Mouse (Mus musculus): ENCODE data around the gene Clrn1. TPM values are rescaled to one million over a fixed set of nuclear protein-coding genes. Genes with fewer than 3 reads are reported as not detected.
"Not testable (repeated sequence)": the region's sequence is repeated elsewhere in the genome, so short reads cannot be mapped to it uniquely, and the experiment has no call there.

Clrn1 gene
- polyA plus RNA-seq, 1 experiment: 0.39 TPM

DNA sequence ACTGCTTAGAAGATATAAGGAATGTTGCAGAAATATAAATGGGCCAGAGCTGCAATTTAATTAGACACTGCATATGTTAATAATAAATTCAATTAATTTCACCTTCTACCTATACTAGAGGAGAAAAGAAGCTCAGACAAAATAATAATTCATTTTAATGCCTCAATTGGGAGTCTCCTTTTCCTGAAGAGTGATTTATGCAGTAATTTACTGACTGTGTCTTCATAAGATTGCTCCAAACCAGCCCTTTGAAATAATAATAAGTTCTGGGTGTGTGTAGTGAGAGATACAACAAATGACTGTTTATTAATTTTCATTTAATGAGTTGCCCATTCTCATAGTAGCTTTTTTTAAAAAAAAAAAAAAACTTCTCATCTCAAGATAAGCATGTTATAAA, 1.6 kb downstream of the Clrn1 start:
- no peaks in the 10 kb centered on the region for H3K27me3 ChIP-seq (ENCODE audit: control insufficient read depth, insufficient read depth, low read length)
- no peak for DNase-seq
- TF ChIP-seq POLR2A (IDR thresholded peaks at IDR 0.05; ENCODE audit: control insufficient read depth, extremely low read depth, insufficient read depth, low read length, poor library complexity) (no peak), CTCF (IDR thresholded peaks at IDR 0.05; ENCODE audit: borderline replicate concordance, control insufficient read depth, extremely low read depth, insufficient read depth, low read length, poor library complexity) (no peak)
- no peaks in the 10 kb centered on the region for H3K36me3 ChIP-seq (ENCODE audit: control insufficient read depth, insufficient read depth, low read length)
- H3K4me1 ChIP-seq (replicated peaks; ENCODE audit: control insufficient read depth, insufficient read depth, low read length): no peaks in the 10 kb centered on the region
- no peak overlapping the region for H3K27ac ChIP-seq (ENCODE audit: control insufficient read depth, insufficient read depth, low read length)
- no peak overlapping the region for H3K4me3 ChIP-seq (ENCODE audit: control insufficient read depth, insufficient read depth, low read length)

GRCm38 (mm10) chr3:58882878-58883510, 2.1 kb downstream of the Clrn1 start:
- TF ChIP-seq POLR2A (IDR thresholded peaks at IDR 0.05; ENCODE audit: control insufficient read depth, extremely low read depth, insufficient read depth, low read length, poor library complexity) (no peak), CTCF (IDR thresholded peaks at IDR 0.05; ENCODE audit: borderline replicate concordance, control insufficient read depth, extremely low read depth, insufficient read depth, low read length, poor library complexity) (no peak)
- 15% methylated on average over 8 of the region's 8 CpGs for WGBS
- H3K36me3 ChIP-seq (ENCODE audit: control insufficient read depth, insufficient read depth, low read length): no peaks in the 10 kb centered on the region
- H3K27ac ChIP-seq (ENCODE audit: control insufficient read depth, insufficient read depth, low read length): no peak overlapping the region
- H3K4me3 ChIP-seq (ENCODE audit: control insufficient read depth, insufficient read depth, low read length): no peak overlapping the region
- no peaks in the 10 kb centered on the region for H3K27me3 ChIP-seq (ENCODE audit: control insufficient read depth, insufficient read depth, low read length)
- H3K4me1 ChIP-seq (replicated peaks; ENCODE audit: control insufficient read depth, insufficient read depth, low read length): no peaks in the 10 kb centered on the region
- no peak for DNase-seq

GRCm38 (mm10) chr3:58881016-58881415, 4.1 kb downstream of the Clrn1 start:
- no peak overlapping the region for H3K4me3 ChIP-seq (ENCODE audit: control insufficient read depth, insufficient read depth, low read length)
- no peak for DNase-seq
- H3K27ac ChIP-seq (ENCODE audit: control insufficient read depth, insufficient read depth, low read length): no peak overlapping the region
- H3K4me1 ChIP-seq (replicated peaks; ENCODE audit: control insufficient read depth, insufficient read depth, low read length): no peaks in the 10 kb centered on the region
- no peaks in the 10 kb centered on the region for H3K36me3 ChIP-seq (ENCODE audit: control insufficient read depth, insufficient read depth, low read length)
- TF ChIP-seq POLR2A (IDR thresholded peaks at IDR 0.05; ENCODE audit: control insufficient read depth, extremely low read depth, insufficient read depth, low read length, poor library complexity): no peak
- no peak for TF ChIP-seq CTCF (IDR thresholded peaks at IDR 0.05; ENCODE audit: borderline replicate concordance, control insufficient read depth, extremely low read depth, insufficient read depth, low read length, poor library complexity)
- no peaks in the 10 kb centered on the region for H3K27me3 ChIP-seq (ENCODE audit: control insufficient read depth, insufficient read depth, low read length)
- WGBS: 97% methylated on average over 1 of the region's 1 CpGs

GRCm38 (mm10) chr3:58880181-58880580, 5.0 kb downstream of the Clrn1 start:
- no peaks in the 10 kb centered on the region for H3K36me3 ChIP-seq (ENCODE audit: control insufficient read depth, insufficient read depth, low read length)
- no peak overlapping the region for H3K27ac ChIP-seq (ENCODE audit: control insufficient read depth, insufficient read depth, low read length)
- no peak overlapping the region for H3K4me3 ChIP-seq (ENCODE audit: control insufficient read depth, insufficient read depth, low read length)
- H3K4me1 ChIP-seq (replicated peaks; ENCODE audit: control insufficient read depth, insufficient read depth, low read length): no peaks in the 10 kb centered on the region
- no peaks in the 10 kb centered on the region for H3K27me3 ChIP-seq (ENCODE audit: control insufficient read depth, insufficient read depth, low read length)
- TF ChIP-seq CTCF (IDR thresholded peaks at IDR 0.05; ENCODE audit: borderline replicate concordance, control insufficient read depth, extremely low read depth, insufficient read depth, low read length, poor library complexity) (no peak), POLR2A (IDR thresholded peaks at IDR 0.05; ENCODE audit: control insufficient read depth, extremely low read depth, insufficient read depth, low read length, poor library complexity) (no peak)
- 94% methylated on average over 2 of the region's 2 CpGs for WGBS
- no peak for DNase-seq

DNA sequence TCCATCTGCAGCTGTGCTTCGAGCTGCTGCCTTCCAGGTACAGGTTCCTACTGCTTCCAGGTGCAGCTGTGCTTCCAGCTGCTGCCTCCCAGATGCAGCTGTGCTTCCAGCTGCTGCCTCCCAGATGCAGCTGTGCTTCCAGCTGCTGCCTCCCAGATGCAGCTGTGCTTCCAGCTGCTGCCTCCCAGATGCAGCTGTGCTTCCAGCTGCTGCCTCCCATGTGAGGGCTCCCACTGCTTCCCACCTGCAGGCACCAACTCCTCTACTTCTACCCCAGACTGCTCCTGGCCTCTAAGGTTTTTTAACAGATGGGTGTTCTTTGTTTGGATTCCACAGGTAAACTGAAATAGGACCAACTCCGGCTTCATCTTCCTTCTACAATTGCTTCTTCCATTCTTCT, 13.3 kb downstream of the Clrn1 start:
- H3K36me3 ChIP-seq (ENCODE audit: control insufficient read depth, insufficient read depth, low read length): not testable (repeated sequence)

GRCm38 (mm10) chr3:58865690-58866089, 19.4 kb downstream of the Clrn1 start:
- H3K4me1 ChIP-seq (replicated peaks; ENCODE audit: control insufficient read depth, insufficient read depth, low read length): no peaks in the 10 kb centered on the region
- no peak overlapping the region for H3K4me3 ChIP-seq (ENCODE audit: control insufficient read depth, insufficient read depth, low read length)
- DNase-seq: no peak
- no peak overlapping the region for H3K27ac ChIP-seq (ENCODE audit: control insufficient read depth, insufficient read depth, low read length)
- WGBS: 83% methylated on average over 7 of the region's 7 CpGs
- H3K36me3 ChIP-seq (ENCODE audit: control insufficient read depth, insufficient read depth, low read length): no peaks in the 10 kb centered on the region
- TF ChIP-seq CTCF (IDR thresholded peaks at IDR 0.05; ENCODE audit: borderline replicate concordance, control insufficient read depth, extremely low read depth, insufficient read depth, low read length, poor library complexity) (no peak), POLR2A (IDR thresholded peaks at IDR 0.05; ENCODE audit: control insufficient read depth, extremely low read depth, insufficient read depth, low read length, poor library complexity) (no peak)
- H3K27me3 ChIP-seq (ENCODE audit: control insufficient read depth, insufficient read depth, low read length): no peaks in the 10 kb centered on the region

More for the DNA sequence above, 13.3 kb downstream of the Clrn1 start:
- not testable (repeated sequence) for H3K4me1 ChIP-seq (replicated peaks; ENCODE audit: control insufficient read depth, insufficient read depth, low read length); DNase-seq; H3K4me3 ChIP-seq (ENCODE audit: control insufficient read depth, insufficient read depth, low read length); H3K27ac ChIP-seq (ENCODE audit: control insufficient read depth, insufficient read depth, low read length); H3K27me3 ChIP-seq (ENCODE audit: control insufficient read depth, insufficient read depth, low read length)
- 91% methylated on average over 2 of the region's 2 CpGs for WGBS

DNA sequence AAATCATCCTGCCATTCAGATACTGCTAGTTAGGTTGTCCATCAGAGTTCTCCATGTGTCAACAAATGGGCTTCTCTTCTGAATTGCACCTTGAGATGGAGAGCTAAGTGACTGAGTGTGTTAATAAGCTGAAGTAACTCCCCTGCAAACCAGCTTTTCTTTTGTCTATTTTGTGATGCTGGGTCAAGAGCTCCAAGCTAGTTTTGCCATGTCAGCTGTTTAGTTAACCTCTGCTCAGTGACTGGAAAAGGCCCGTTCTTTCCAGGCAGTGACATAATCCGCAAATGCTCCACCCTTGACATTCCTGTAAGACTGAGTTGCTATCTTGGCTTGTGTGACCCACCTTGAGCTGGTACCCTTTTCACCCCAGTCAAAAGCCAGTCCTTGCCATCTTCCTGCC, 22.2 kb downstream of the Clrn1 start:
- Histone ChIP-seq H3K27ac (ENCODE audit: control insufficient read depth, insufficient read depth, low read length) (no peak overlapping the region), H3K36me3 (ENCODE audit: control insufficient read depth, insufficient read depth, low read length) (no peaks in the 10 kb centered on the region), H3K27me3 (ENCODE audit: control insufficient read depth, insufficient read depth, low read length) (no peaks in the 10 kb centered on the region), H3K4me1 (replicated peaks; ENCODE audit: control insufficient read depth, insufficient read depth, low read length) (no peaks in the 10 kb centered on the region), H3K4me3 (ENCODE audit: control insufficient read depth, insufficient read depth, low read length) (no peak overlapping the region)
- TF ChIP-seq CTCF (IDR thresholded peaks at IDR 0.05; ENCODE audit: borderline replicate concordance, control insufficient read depth, extremely low read depth, insufficient read depth, low read length, poor library complexity) (no peak), POLR2A (IDR thresholded peaks at IDR 0.05; ENCODE audit: control insufficient read depth, extremely low read depth, insufficient read depth, low read length, poor library complexity) (no peak)
- no peak for DNase-seq
- 91% methylated on average over 2 of the region's 2 CpGs for WGBS

Data from thymus, adult 2 months (tissue).